Mouse (Mus musculus): ENCODE data around the gene 1600002K03Rik. TPM values are rescaled to one million over a fixed set of nuclear protein-coding genes. Genes with fewer than 3 reads are reported as not detected.
A peak's percentile ranks its signal among the peaks of the same experiment; 100 is the strongest.

1600002K03Rik gene
- total RNA-seq, 2 experiments from 2014 or later = 3.3 to 4.2 TPM

- DNase-seq = no peak
- intact Hi-C loops (cut with DNase I; ENCODE audit: low total_unique reads) = loop anchor here (2.0 kb wide), 1 partner anchor 68 kb away; no protein-coding TSS in a partner anchor
Observed at GRCm38 (mm10) chr10:80176270-80176834, 3.6 kb downstream of the 1600002K03Rik start.

- intact Hi-C loops (cut with DNase I; ENCODE audit: low total_unique reads) = loop anchor here (2.0 kb wide), 1 partner anchor 67 kb away; no protein-coding TSS in a partner anchor
- no peak for DNase-seq
Observed at GRCm38 (mm10) chr10:80177441-80178279, 4.9 kb downstream of the 1600002K03Rik start.

- DNase-seq = peak; percentile 46
- intact Hi-C loops (cut with DNase I; ENCODE audit: low total_unique reads) = no loop called here
Observed at GRCm38 (mm10) chr10:80179068-80180051, 6.6 kb downstream of the 1600002K03Rik start, which contains the start of gene Efna2. Gene Efna2 (plus strand): TSS chr10:80179482.

- no peak for DNase-seq
Observed at GRCm38 (mm10) chr10:80180288-80180687, 7.5 kb downstream of the 1600002K03Rik start.

GRCm38 (mm10) chr10:80180823-80181222 lies 8.1 kb downstream of the 1600002K03Rik start:
- intact Hi-C loops (cut with DNase I; ENCODE audit: low total_unique reads) = no loop called here
- DNase-seq = no peak

More at GRCm38 (mm10) chr10:80180288-80180687, 7.5 kb downstream of the 1600002K03Rik start:
- intact Hi-C loops (cut with DNase I; ENCODE audit: low total_unique reads) = no loop called here

GRCm38 (mm10) chr10:80182547-80182946 lies 9.8 kb downstream of the 1600002K03Rik start:
- no peak for DNase-seq
- intact Hi-C loops (cut with DNase I; ENCODE audit: low total_unique reads) = no loop called here

- DNase-seq = no peak
- intact Hi-C loops (cut with DNase I; ENCODE audit: low total_unique reads) = no loop called here
Observed at GRCm38 (mm10) chr10:80186649-80187048, 13.9 kb downstream of the 1600002K03Rik start.

- intact Hi-C loops (cut with DNase I; ENCODE audit: low total_unique reads) = no loop called here
- DNase-seq = no peak
Observed at GRCm38 (mm10) chr10:80187739-80188138, 15.0 kb downstream of the 1600002K03Rik start.

GRCm38 (mm10) chr10:80188453-80189024 lies 15.8 kb downstream of the 1600002K03Rik start:
- intact Hi-C loops (cut with DNase I; ENCODE audit: low total_unique reads) = no loop called here
- DNase-seq = no peak

GRCm38 (mm10) chr10:80189999-80190398 lies 17.3 kb downstream of the 1600002K03Rik start:
- DNase-seq = no peak
- intact Hi-C loops (cut with DNase I; ENCODE audit: low total_unique reads) = no loop called here

- DNase-seq = peak; percentile 54
- intact Hi-C loops (cut with DNase I; ENCODE audit: low total_unique reads) = no loop called here
Observed at GRCm38 (mm10) chr10:80190491-80191051, 17.8 kb downstream of the 1600002K03Rik start.

- no peak for DNase-seq
- intact Hi-C loops (cut with DNase I; ENCODE audit: low total_unique reads) = no loop called here
Observed at GRCm38 (mm10) chr10:80193976-80194375, 21.2 kb downstream of the 1600002K03Rik start.

GRCm38 (mm10) chr10:80194441-80194840 lies 21.7 kb downstream of the 1600002K03Rik start:
- no peak for DNase-seq
- intact Hi-C loops (cut with DNase I; ENCODE audit: low total_unique reads) = no loop called here

- no peak for DNase-seq
- intact Hi-C loops (cut with DNase I; ENCODE audit: low total_unique reads) = no loop called here
Observed at GRCm38 (mm10) chr10:80196167-80196566, 23.4 kb downstream of the 1600002K03Rik start.

- intact Hi-C loops (cut with DNase I; ENCODE audit: low total_unique reads) = no loop called here
- no peak for DNase-seq
Observed at GRCm38 (mm10) chr10:80196778-80197581, 24.2 kb downstream of the 1600002K03Rik start.

GRCm38 (mm10) chr10:80199440-80200008 lies 26.8 kb downstream of the 1600002K03Rik start:
- intact Hi-C loops (cut with DNase I; ENCODE audit: low total_unique reads) = no loop called here
- DNase-seq = peak; percentile 84

GRCm38 (mm10) chr10:80200485-80200884 lies 27.7 kb downstream of the 1600002K03Rik start:
- intact Hi-C loops (cut with DNase I; ENCODE audit: low total_unique reads) = no loop called here
- DNase-seq = no peak

GRCm38 (mm10) chr10:80204055-80204454 lies 31.3 kb downstream of the 1600002K03Rik start:
- intact Hi-C loops (cut with DNase I; ENCODE audit: low total_unique reads) = no loop called here
- no peak for DNase-seq

All from gastrocnemius, postnatal 14 days (tissue).